Mouse (Mus musculus): Measurements from ENCODE around the gene Kctd20.

DNA sequence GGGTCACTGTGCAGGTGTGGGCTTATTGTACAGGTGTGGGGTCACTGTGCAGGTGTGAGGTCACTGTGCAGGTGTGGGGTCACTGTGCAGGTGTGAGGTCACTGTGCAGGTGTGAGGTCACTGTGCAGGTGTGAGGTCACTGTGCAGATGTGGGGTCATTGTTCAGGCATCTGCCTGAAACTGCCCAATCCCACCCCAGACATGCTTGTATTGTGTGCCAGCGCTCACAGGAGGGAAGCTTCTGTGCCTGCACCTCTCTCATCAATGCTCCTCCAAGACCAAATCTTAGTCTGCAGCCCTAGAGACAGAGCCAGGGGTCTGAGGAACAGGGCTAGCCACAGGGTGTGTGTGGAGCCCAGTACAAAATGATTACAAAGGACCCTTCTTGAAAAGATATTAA is 35.2 kb upstream of the Kctd20 start:
- TF ChIP-seq CTCF (IDR thresholded peaks at IDR 0.05; ENCODE audit: low read depth): no peak
- no peak for TF ChIP-seq EP300 (optimal IDR thresholded peaks at IDR 0.05)
